Mouse (Mus musculus) liver, adult 2 months (tissue): ENCODE measurements around the gene Med16. TPM values are rescaled to one million over a fixed set of nuclear protein-coding genes. Genes with fewer than 3 reads are reported as not detected.

Experiments used
- DNase-seq: peaks from one replicate; pipeline ENCODE4 v3.0.0-alpha.2; 2011; ENCODE audit warnings: low read depth, low spot score; ENCODE audit errors: extremely low read depth
- H3K27ac ChIP-seq: fragments of 200-500 bp; replicated peaks from 2 replicates; pipeline ENCODE4 v1.5.1; 2012; ENCODE audit warnings: low read depth, mild to moderate bottlenecking, control low read depth, inconsistent platforms, low read length; ENCODE audit not compliant: insufficient read depth
- H3K27me3 ChIP-seq: fragments of 200-500 bp; 2 replicates; pipeline ENCODE4 v1.6.1; 2012; ENCODE audit warnings: mild to moderate bottlenecking, moderate library complexity, low read length, inconsistent platforms; ENCODE audit not compliant: control insufficient read depth, insufficient read depth
- H3K36me3 ChIP-seq: fragments of 200-500 bp; 2 replicates; pipeline ENCODE4 v1.6.1; 2012; ENCODE audit warnings: low read length, inconsistent platforms; ENCODE audit not compliant: control insufficient read depth, insufficient read depth
- H3K4me1 ChIP-seq: fragments of 200-500 bp; 2 replicates; pipeline ENCODE4 v1.6.1; 2011; ENCODE audit warnings: low read length; ENCODE audit not compliant: control insufficient read depth, insufficient read depth
- H3K4me3 ChIP-seq: fragments of 200-500 bp; 2 replicates; pipeline ENCODE4 v1.5.1; 2011; ENCODE audit warnings: low read depth, mild to moderate bottlenecking, control low read depth, low read length, moderate library complexity; ENCODE audit not compliant: insufficient read depth
- H3K79me2 ChIP-seq: fragments of 200-500 bp; 2 replicates; pipeline ENCODE4 v1.6.1; 2012; ENCODE audit warnings: inconsistent platforms, mild to moderate bottlenecking, low read length, moderate library complexity; ENCODE audit not compliant: control insufficient read depth, insufficient read depth
- H3K9ac ChIP-seq: fragments of 200-500 bp; 2 replicates; pipeline ENCODE4 v1.6.1; 2012; ENCODE audit warnings: low read depth, mild to moderate bottlenecking, control low read depth, inconsistent platforms, low read length
- CTCF ChIP-seq: fragments of 200-500 bp; IDR thresholded peaks from 2 replicates; pipeline ENCODE4 v1.5.1; 2011; ENCODE audit warnings: low read depth, low read length, control low read depth
- POLR2A ChIP-seq: fragments of 200-500 bp; IDR thresholded peaks from 2 replicates; pipeline ENCODE4 v1.6.1; 2011; ENCODE audit warnings: low read length, control low read depth; ENCODE audit not compliant: insufficient read depth; ENCODE audit errors: extremely low read depth
- WGBS: fragments of 180-500 bp; shearing (Covaris S2); methylation state at CpG from one replicate; pipeline ENCODE4 v1.1.7; 2018; 5-methylcytosine and 5-hydroxymethylcytosine counted together
- polyA plus RNA-seq: library from polyadenylated mRNA; depleted of rRNA; stranded (reverse); fragments of >200 nt; gene quantifications from 2 replicates; pipeline ENCODE4 v1.2.3, GENCODE M21; 2012
- total RNA-seq: library from RNA; depleted of rRNA; stranded (reverse); fragments of >200 nt; gene quantifications from 2 replicates; pipeline ENCODE4 v1.2.3, GENCODE M21; 2014

Med16 gene
- total and polyA plus RNA-seq, 2 experiments, result 5.9 to 29.9 TPM

DNA sequence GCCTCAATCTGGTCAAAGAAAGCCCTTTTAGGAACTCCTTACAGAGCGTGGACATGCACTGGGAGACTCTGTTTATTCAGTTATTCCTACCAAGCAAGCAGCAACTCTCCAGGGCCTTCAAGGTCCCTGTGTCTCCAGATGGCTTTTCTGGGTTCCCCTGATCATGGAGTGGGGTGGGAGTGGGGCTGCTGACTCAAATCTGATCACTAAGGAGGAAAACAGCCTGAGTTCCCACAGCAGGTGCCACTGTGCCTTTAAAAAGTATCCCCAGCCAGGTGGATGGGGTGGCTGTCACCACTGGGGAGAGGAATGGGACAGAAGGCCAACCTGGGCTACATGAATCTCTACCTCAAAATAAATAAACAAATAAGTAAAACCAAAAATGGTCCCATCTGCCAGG lies 34.3 kb upstream of the Med16 start:
- Histone ChIP-seq H3K27ac (no peak overlapping the region), H3K4me3 (no peak overlapping the region), H3K27me3 (no peaks in the 10 kb centered on the region), H3K4me1 (no peaks in the 10 kb centered on the region), H3K79me2 (no peaks in the 10 kb centered on the region; the same call in 1 of the 2 replicates), H3K36me3 (no peaks in the 10 kb centered on the region), H3K9ac (no peak overlapping the region)
- DNase-seq, result no peak
- TF ChIP-seq CTCF (no peak), POLR2A (no peak)
- 93% methylated on average over 1 of the region's 1 CpGs for WGBS

DNA sequence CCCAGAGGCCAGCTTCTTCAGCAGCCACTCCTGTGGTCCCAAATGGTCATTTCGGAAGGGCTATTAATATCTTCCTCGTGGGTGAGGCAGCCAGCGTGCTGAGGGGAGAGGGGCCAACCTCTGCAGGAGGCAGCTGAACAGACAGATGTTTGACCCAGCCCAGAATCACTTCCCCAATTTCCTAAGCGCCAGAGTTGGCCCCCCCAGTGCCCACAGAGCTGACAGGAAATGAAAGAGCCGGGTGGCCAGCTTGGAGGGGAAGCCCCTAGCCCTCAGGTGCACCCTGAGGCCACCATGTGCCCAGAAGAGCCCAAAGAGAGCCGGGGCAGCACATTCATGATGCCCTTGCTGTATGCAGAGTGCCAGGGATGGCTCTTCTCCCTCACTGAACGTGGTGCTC lies 32.0 kb upstream of the Med16 start:
- no peak overlapping the region for H3K9ac ChIP-seq

DNA sequence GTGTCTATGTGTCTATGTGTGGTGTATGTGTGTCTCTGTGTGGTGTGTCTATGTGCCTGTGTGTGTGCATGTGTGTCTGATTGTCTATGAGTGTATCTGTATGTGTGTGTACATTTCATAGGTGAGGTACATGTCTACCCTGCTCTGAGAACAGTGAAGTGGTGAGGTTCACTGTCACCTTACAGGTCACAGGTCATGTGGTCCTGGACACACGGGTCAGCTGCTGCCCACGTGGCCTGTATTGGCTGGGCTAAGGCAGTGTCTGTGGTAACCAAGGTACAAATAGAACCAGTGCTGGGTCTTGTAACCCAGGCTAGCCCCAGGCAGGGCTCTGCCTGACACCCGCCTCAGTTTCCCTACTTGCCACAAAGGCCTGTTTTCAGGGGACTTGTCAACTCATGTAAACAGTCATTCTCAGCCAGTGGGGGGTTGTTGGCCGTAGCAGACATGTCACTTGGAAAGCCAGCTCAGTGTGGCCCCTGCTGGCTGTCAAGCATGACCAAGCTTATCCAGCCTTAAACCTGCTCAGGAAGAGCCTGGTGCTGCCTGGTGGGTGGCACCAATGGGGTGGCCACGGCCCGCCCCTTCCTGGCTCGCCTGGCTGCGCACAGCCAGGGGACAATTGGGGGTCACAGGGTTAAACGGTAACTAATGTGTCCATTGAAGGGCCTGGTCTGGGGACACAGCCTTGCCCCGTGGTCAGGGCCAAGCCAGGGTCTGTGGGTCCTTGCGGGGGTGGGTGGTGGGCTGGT lies 29.2 kb upstream of the Med16 start:
- H3K79me2 ChIP-seq, result no peaks in the 10 kb centered on the region; the same call in 1 of the 2 replicates
- no peaks in the 10 kb centered on the region for H3K36me3 ChIP-seq
- H3K9ac ChIP-seq, result no peak overlapping the region
- 48% methylated on average over 11 of the region's 11 CpGs for WGBS
- H3K4me3 ChIP-seq, result no peak overlapping the region
- H3K4me1 ChIP-seq, result peaks cover 31% of the 10 kb centered on the region
- H3K27me3 ChIP-seq, result no peaks in the 10 kb centered on the region
- TF ChIP-seq CTCF (no peak), POLR2A (no peak)
- no peak overlapping the region for H3K27ac ChIP-seq
- DNase-seq, result peak; percentile 74

More for the DNA sequence above, 32.0 kb upstream of the Med16 start:
- Histone ChIP-seq H3K79me2 (no peaks in the 10 kb centered on the region; the same call in 1 of the 2 replicates), H3K4me3 (no peak overlapping the region), H3K27ac (no peak overlapping the region), H3K4me1 (peaks cover 15% of the 10 kb centered on the region), H3K27me3 (no peaks in the 10 kb centered on the region), H3K36me3 (no peaks in the 10 kb centered on the region)
- TF ChIP-seq CTCF (no peak), POLR2A (no peak)
- 77% methylated on average over 7 of the region's 7 CpGs for WGBS
- no peak for DNase-seq

- peak; percentile 93 for DNase-seq
- Histone ChIP-seq H3K27ac (no peak overlapping the region; the same call in 1 of the 2 replicates), H3K9ac (no peak overlapping the region)
Measured at GRCm38 (mm10) chr10:79936911-79937441, 28.3 kb upstream of the Med16 start.

DNA sequence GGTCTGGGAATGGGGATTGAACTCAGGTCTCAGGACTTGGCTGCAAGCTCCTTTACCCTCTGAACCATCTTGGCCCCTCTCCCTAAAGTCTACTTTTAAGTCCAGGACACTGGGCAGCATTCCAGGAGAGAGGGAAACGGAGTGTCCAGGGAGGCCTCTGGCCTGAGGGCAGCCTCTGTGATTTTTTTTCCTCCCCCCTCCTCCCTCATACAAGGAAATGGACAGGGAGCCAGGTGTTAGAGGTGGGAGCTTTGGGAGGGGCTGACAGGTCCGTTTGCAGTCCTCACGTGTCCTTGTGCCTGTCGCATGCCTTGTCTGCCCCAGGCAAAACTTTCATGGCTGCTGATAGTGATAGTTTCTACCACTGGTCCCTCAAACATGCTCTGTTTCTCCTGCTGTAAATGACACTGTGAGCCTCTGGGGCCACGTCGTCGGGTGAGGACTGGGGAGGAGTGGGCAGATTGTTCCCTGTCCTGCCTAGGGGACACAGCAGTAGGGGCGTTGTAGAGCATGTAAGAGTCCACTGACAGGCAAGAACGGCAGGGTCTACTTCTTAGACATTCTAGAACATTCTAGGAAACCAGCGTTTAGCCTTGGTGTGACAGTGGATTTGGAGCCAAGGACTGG lies 27.7 kb upstream of the Med16 start:
- H3K36me3 ChIP-seq, result no peaks in the 10 kb centered on the region
- H3K4me3 ChIP-seq, result no peak overlapping the region

More at GRCm38 (mm10) chr10:79936911-79937441, 28.3 kb upstream of the Med16 start:
- H3K36me3 ChIP-seq, result no peaks in the 10 kb centered on the region
- H3K27me3 ChIP-seq, result no peaks in the 10 kb centered on the region
- TF ChIP-seq CTCF (no peak), POLR2A (no peak)
- no peaks in the 10 kb centered on the region; the same call in 1 of the 2 replicates for H3K79me2 ChIP-seq
- H3K4me1 ChIP-seq, result peaks cover 31% of the 10 kb centered on the region
- peak overlapping the region; percentile 17; the same call in 1 of the 2 replicates for H3K4me3 ChIP-seq
- 3% methylated on average over 27 of the region's 27 CpGs for whole genome bisulfite sequencing

More for the DNA sequence above, 27.7 kb upstream of the Med16 start:
- Histone ChIP-seq H3K4me1 (peaks cover 31% of the 10 kb centered on the region), H3K9ac (no peak overlapping the region), H3K27ac (no peak overlapping the region), H3K79me2 (no peaks in the 10 kb centered on the region; the same call in 1 of the 2 replicates), H3K27me3 (no peaks in the 10 kb centered on the region)
- TF ChIP-seq POLR2A (no peak), CTCF (no peak)
- 12% methylated on average over 10 of the region's 10 CpGs for WGBS
- DNase-seq, result peak; percentile 61
